ENCODE assay signal across 7 mouse cellular contexts in the genomic region with DNA sequence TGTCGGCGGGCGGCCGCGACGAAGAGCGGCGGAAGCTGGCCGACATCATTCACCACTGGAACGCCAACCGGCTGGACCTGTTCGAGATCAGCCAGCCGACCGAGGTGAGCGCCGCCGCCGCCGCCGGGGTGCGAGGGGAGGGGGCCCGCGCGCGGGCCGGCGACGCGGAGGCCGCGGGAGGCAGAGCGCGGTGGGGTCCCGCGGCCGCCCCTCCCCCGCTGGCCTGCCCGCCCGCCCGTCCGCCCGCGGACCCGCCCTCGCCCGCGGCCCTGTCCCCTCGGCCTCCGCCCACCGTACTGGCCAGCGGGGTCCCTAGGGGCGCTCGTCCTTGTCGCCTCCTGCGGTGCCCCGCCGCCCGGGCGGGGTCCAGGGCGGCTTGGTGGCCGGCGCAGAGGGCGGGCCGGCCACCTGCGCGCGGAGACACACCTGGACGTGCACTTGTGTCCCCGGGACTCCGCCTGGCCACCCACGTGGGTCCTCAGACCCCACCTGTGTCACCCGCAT. TPM values are rescaled to one million over a fixed set of nuclear protein-coding genes. Genes with fewer than 3 reads are reported as not detected.
DNase-seq lines count a peak whose midpoint lies in the region; ATAC-seq lines count a peak whose summit lies in the region.

No protein-coding gene starts in this region.

- H3K4me1 ChIP-seq in embryonic facial prominence, embryonic 15.5 days, result peaks cover 15% of the 10 kb centered on the region
- H3K4me1 ChIP-seq in hindbrain, embryonic 11.5 days (replicated peaks; ENCODE audit: control insufficient read depth, insufficient read depth, low read length), result 0 out of 2 replicates have a peak, but pooled peaks cover 3% of the 10 kb centered on the region
- H3K4me1 ChIP-seq in lung, embryonic 15.5 days, result peaks cover 32% of the 10 kb centered on the region

- peak overlapping the region; percentile 76 for H3K4me3 ChIP-seq in embryonic facial prominence, embryonic 15.5 days (replicated peaks)
- peak overlapping the region; percentile 97 for H3K4me3 ChIP-seq in hindbrain, embryonic 11.5 days (ENCODE audit: low read depth, low read length)
- H3K4me3 ChIP-seq in lung, embryonic 15.5 days, result peak overlapping the region; percentile 72

- WGBS in embryonic facial prominence, embryonic 15.5 days, result under 1% methylated on average over 59 of the region's 72 CpGs
- 0% methylated on average over 25 of the region's 72 CpGs for WGBS in hindbrain, embryonic 11.5 days
- WGBS in lung, embryonic 15.5 days, result under 1% methylated on average over 49 of the region's 72 CpGs

- ATAC-seq in embryonic facial prominence, embryonic 15.5 days (ENCODE audit: insufficient number of reproducible peaks, low FRiP score, low TSS enrichment, low read depth), result peak; percentile 30; the same call in 1 of the 2 replicates
- ATAC-seq in hindbrain, embryonic 11.5 days (ENCODE audit: low FRiP score), result peak; percentile 66
- peak; percentile 69 for ATAC-seq in lung, embryonic 15.5 days (ENCODE audit: borderline replicate concordance, extremely low read depth, low FRiP score, low TSS enrichment)
- ATAC-seq in inflammation-experienced regulatory T-cells, adult 6 months, result no peak

- no peaks in the 10 kb centered on the region for H3K9me3 ChIP-seq in embryonic facial prominence, embryonic 15.5 days (replicated peaks)
- H3K9me3 ChIP-seq in hindbrain, embryonic 11.5 days (ENCODE audit: control insufficient read depth, low read length), result no peaks in the 10 kb centered on the region
- H3K9me3 ChIP-seq in lung, embryonic 15.5 days, result no peaks in the 10 kb centered on the region

- H3K4me2 ChIP-seq in embryonic facial prominence, embryonic 15.5 days (replicated peaks), result peak overlapping the region; percentile 100
- peak overlapping the region; percentile 99 for H3K4me2 ChIP-seq in hindbrain, embryonic 11.5 days (replicated peaks; ENCODE audit: low read depth, low read length)
- H3K4me2 ChIP-seq in lung, embryonic 15.5 days, result peak overlapping the region; percentile 87

- peak; percentile 20 for DNase-seq in right cerebral cortex, postnatal 14 days
- no peak for DNase-seq in right cerebral cortex, postnatal 10 days (ENCODE audit: low spot score in 2 of 2)
- DNase-seq in hindbrain, embryonic 11.5 days (ENCODE audit: low spot score), result peak; percentile 59
- no peak for DNase-seq in layer of hippocampus, postnatal 36 days

- H3K36me3 ChIP-seq in embryonic facial prominence, embryonic 15.5 days, result no peaks in the 10 kb centered on the region
- no peaks in the 10 kb centered on the region for H3K36me3 ChIP-seq in hindbrain, embryonic 11.5 days (ENCODE audit: control insufficient read depth, insufficient read depth, low read length)
- H3K36me3 ChIP-seq in lung, embryonic 15.5 days, result no peaks in the 10 kb centered on the region

- no peaks in the 10 kb centered on the region for H3K27me3 ChIP-seq in embryonic facial prominence, embryonic 15.5 days
- no peaks in the 10 kb centered on the region for H3K27me3 ChIP-seq in hindbrain, embryonic 11.5 days (ENCODE audit: control insufficient read depth, insufficient read depth, low read length)
- H3K27me3 ChIP-seq in lung, embryonic 15.5 days, result no peaks in the 10 kb centered on the region

- peak overlapping the region; percentile 78 for H3K9ac ChIP-seq in embryonic facial prominence, embryonic 15.5 days
- peak overlapping the region; percentile 68 for H3K9ac ChIP-seq in hindbrain, embryonic 11.5 days (ENCODE audit: low read depth, low read length)
- peak overlapping the region; percentile 90 for H3K9ac ChIP-seq in lung, embryonic 15.5 days

- peak overlapping the region; percentile 88 for H3K27ac ChIP-seq in embryonic facial prominence, embryonic 15.5 days (replicated peaks)
- H3K27ac ChIP-seq in hindbrain, embryonic 11.5 days (ENCODE audit: low read depth, low read length), result peak overlapping the region; percentile 95
- peak overlapping the region; percentile 96 for H3K27ac ChIP-seq in lung, embryonic 15.5 days

RNA-seq across cellular contexts. Expression of a gene that starts 0.4 kb away (rescaled TPM):
- 81.2 and 87.3 TPM in 2 replicates for polyA plus RNA-seq in embryonic facial prominence, embryonic 15.5 days (2015; fragmentation: Nextera tagmentation; extraction: Ambion mirVana)
- 108 and 123 TPM in 2 replicates for polyA plus RNA-seq in hindbrain, embryonic 11.5 days (2014; fragmentation: Nextera tagmentation; extraction: Ambion mirVana)
- polyA plus RNA-seq in lung, embryonic 15.5 days (2015; fragmentation: Nextera tagmentation; extraction: Ambion mirVana), result 111 and 114 TPM in 2 replicates
- 1 to 10 TPM; 1.0 to 2.6 (median 2.0) TPM for polyA plus RNA-seq in inflammation-experienced regulatory T-cells, adult 6 months (2017; shearing (Covaris generic))
- total RNA-seq in layer of hippocampus, postnatal 36 days (2021), result 100 to 1,000 TPM; 106 to 112 TPM

RNA-seq across cellular contexts. Expression of a gene that starts 0.9 kb away (rescaled TPM):
- 4.6 and 6.3 TPM in 2 replicates for polyA plus RNA-seq in embryonic facial prominence, embryonic 15.5 days (2015; fragmentation: Nextera tagmentation; extraction: Ambion mirVana)
- 9.1 and 16.8 TPM in 2 replicates for polyA plus RNA-seq in hindbrain, embryonic 11.5 days (2014; fragmentation: Nextera tagmentation; extraction: Ambion mirVana)
- polyA plus RNA-seq in lung, embryonic 15.5 days (2015; fragmentation: Nextera tagmentation; extraction: Ambion mirVana), result 3.1 and 5.1 TPM in 2 replicates
- not detected for polyA plus RNA-seq in inflammation-experienced regulatory T-cells, adult 6 months (2017; shearing (Covaris generic))
- total RNA-seq in layer of hippocampus, postnatal 36 days (2021), result 10 to 100 TPM; 19.1 to 21.4 TPM

Comparison
In these comparisons a context has a peak if more than half of its experiments do, and no peak if none do; other contexts are left out.
1. DNase-seq: peak in right cerebral cortex, postnatal 14 days (single experiment) and hindbrain, embryonic 11.5 days (single experiment); none in right cerebral cortex, postnatal 10 days (0 of 2) and layer of hippocampus, postnatal 36 days (0 of 2).
2. RNA of a gene that starts 0.4 kb away (polyA plus RNA-seq): 108 to 123 TPM in hindbrain, embryonic 11.5 days, 111 to 114 TPM in lung, embryonic 15.5 days and 81.2 to 87.3 TPM in embryonic facial prominence, embryonic 15.5 days; 1.0 to 2.6 TPM in inflammation-experienced regulatory T-cells, adult 6 months; every median in the first group is over 10 times any median in the second.
3. Peak in every context shown above with its lines, with median percentiles within 50 percentile points of each other: H3K27ac ChIP-seq, H3K4me2 ChIP-seq, H3K4me3 ChIP-seq and H3K9ac ChIP-seq.